Mouse (Mus musculus): ENCODE measurements around the gene Dcaf15. TPM values are rescaled to one million over a fixed set of nuclear protein-coding genes. Genes with fewer than 3 reads are reported as not detected.

Gene Dcaf15
- 3.0 and 3.2 TPM in 2 replicates for polyA plus RNA-seq (2015; fragmentation: Nextera tagmentation; extraction: Ambion mirVana)

GRCm38 (mm10) chr8:84104697-84105609 lies at the start of gene Dcaf15:
Gene Dcaf15 (minus strand): TSS chr8:84104768.

GRCm38 (mm10) chr8:84147769-84148530 lies 43.4 kb upstream of the Dcaf15 start, which contains the start of the genes Cc2d1a and 4930432K21Rik:
Gene Cc2d1a (minus strand): TSS chr8:84147936.
Gene 4930432K21Rik (plus strand): TSS chr8:84148025.

GRCm38 (mm10) chr8:84125656-84126055 lies 21.1 kb upstream of the Dcaf15 start, which contains the start of gene Podnl1:
Gene Podnl1 (plus strand): TSS chr8:84125989.

GRCm38 (mm10) chr8:84066291-84066930 lies 38.2 kb downstream of the Dcaf15 start, which contains the start of gene Rfx1:
Gene Rfx1 (plus strand): TSS chr8:84066834.

GRCm38 (mm10) chr8:84065037-84065436 lies 39.5 kb downstream of the Dcaf15 start, which contains the start of gene Gm10643:
Gene Gm10643 (minus strand): TSS chr8:84065137.

MicroRNAs encoded within 50 kb of the gene (microRNA counts, 519-probe panel; counts per million panel counts)
- microRNA mmu-miR-709, result 2,137 counts per million, percentile 27 among the panel's probes with 10 or more counts

Small RNAs within 50 kb of the gene (microRNA-seq; reads per million reads assigned to microRNA genes)
- gene Mir709, result not detected

Other genes starting within 250 kb of the Dcaf15 start
- 9.2 and 10.4 TPM in 2 replicates for gene Adgrl1, start 204.7 kb downstream of the Dcaf15 start, polyA plus RNA-seq (2015; fragmentation: Nextera tagmentation; extraction: Ambion mirVana)
- 0.06 and 0.17 TPM in 2 replicates for gene Gm10644, start 149.6 kb downstream of the Dcaf15 start, polyA plus RNA-seq (2015; fragmentation: Nextera tagmentation; extraction: Ambion mirVana)
- 14.0 and 18.6 TPM in 2 replicates for gene Asf1b, start 149.3 kb downstream of the Dcaf15 start, polyA plus RNA-seq (2015; fragmentation: Nextera tagmentation; extraction: Ambion mirVana)
- 63.1 and 68.1 TPM in 2 replicates for gene Prkaca, start 131.8 kb downstream of the Dcaf15 start, polyA plus RNA-seq (2015; fragmentation: Nextera tagmentation; extraction: Ambion mirVana)
- gene Samd1, start 107.1 kb downstream of the Dcaf15 start, polyA plus RNA-seq (2015; fragmentation: Nextera tagmentation; extraction: Ambion mirVana), result 3.5 and 4.3 TPM in 2 replicates
- 0.39 and 0.48 TPM in 2 replicates for gene 1700067K01Rik, start 103.3 kb downstream of the Dcaf15 start, polyA plus RNA-seq (2015; fragmentation: Nextera tagmentation; extraction: Ambion mirVana)
- 0.43 and 0.60 TPM in 2 replicates for gene 2210011C24Rik, start 92.6 kb downstream of the Dcaf15 start, polyA plus RNA-seq (2015; fragmentation: Nextera tagmentation; extraction: Ambion mirVana)
- gene Palm3, start 83.3 kb downstream of the Dcaf15 start, polyA plus RNA-seq (2015; fragmentation: Nextera tagmentation; extraction: Ambion mirVana), result 0.47 and 1.3 TPM in 2 replicates
- gene Il27ra, start 62.2 kb downstream of the Dcaf15 start, polyA plus RNA-seq (2015; fragmentation: Nextera tagmentation; extraction: Ambion mirVana), result 0.53 and 0.96 TPM in 2 replicates
- not detected in 2 replicates for gene Rln3, start 59.8 kb downstream of the Dcaf15 start, polyA plus RNA-seq (2015; fragmentation: Nextera tagmentation; extraction: Ambion mirVana)
- gene Gm10643, start 39.6 kb downstream of the Dcaf15 start, polyA plus RNA-seq (2015; fragmentation: Nextera tagmentation; extraction: Ambion mirVana), result 0.82 and 0.94 TPM in 2 replicates
- 3.1 and 3.3 TPM in 2 replicates for gene Rfx1, start 37.9 kb downstream of the Dcaf15 start, polyA plus RNA-seq (2015; fragmentation: Nextera tagmentation; extraction: Ambion mirVana)
- 0.16 and 0.22 TPM in 2 replicates for gene Podnl1, start 21.2 kb upstream of the Dcaf15 start, polyA plus RNA-seq (2015; fragmentation: Nextera tagmentation; extraction: Ambion mirVana)
- gene Cc2d1a, start 43.2 kb upstream of the Dcaf15 start, polyA plus RNA-seq (2015; fragmentation: Nextera tagmentation; extraction: Ambion mirVana), result 14.8 and 15.7 TPM in 2 replicates
- 0.16 and 0.50 TPM in 2 replicates for gene 4930432K21Rik, start 43.3 kb upstream of the Dcaf15 start, polyA plus RNA-seq (2015; fragmentation: Nextera tagmentation; extraction: Ambion mirVana)
- 1.1 and 1.3 TPM in 2 replicates for gene Nanos3, start 80.4 kb upstream of the Dcaf15 start, polyA plus RNA-seq (2015; fragmentation: Nextera tagmentation; extraction: Ambion mirVana)
- 5.2 and 5.8 TPM in 2 replicates for gene Zswim4, start 132.3 kb upstream of the Dcaf15 start, polyA plus RNA-seq (2015; fragmentation: Nextera tagmentation; extraction: Ambion mirVana)
- gene D8Ertd738e, start 145.0 kb upstream of the Dcaf15 start, polyA plus RNA-seq (2015; fragmentation: Nextera tagmentation; extraction: Ambion mirVana), result 269 and 288 TPM in 2 replicates
- gene Mri1, start 152.6 kb upstream of the Dcaf15 start, polyA plus RNA-seq (2015; fragmentation: Nextera tagmentation; extraction: Ambion mirVana), result 63.3 and 68.1 TPM in 2 replicates
- gene Ccdc130, start 165.6 kb upstream of the Dcaf15 start, polyA plus RNA-seq (2015; fragmentation: Nextera tagmentation; extraction: Ambion mirVana), result 9.6 and 10.7 TPM in 2 replicates